Mouse (Mus musculus) embryo, embryonic 9.5 days (tissue): Measurements from ENCODE around the gene Ankrd33b.

Experiments used
- DNase-seq: peaks from one replicate; pipeline ENCODE4 v3.0.0-alpha.2; 2017; ENCODE audit errors: extremely low spot score

Gene Ankrd33b

GRCm38 (mm10) chr15:31338656-31339291 is 28.8 kb downstream of the Ankrd33b start:
- no peak for DNase-seq

- no peak for DNase-seq
Measured at GRCm38 (mm10) chr15:31337983-31338382, 29.5 kb downstream of the Ankrd33b start.

- DNase-seq, result no peak
Measured at GRCm38 (mm10) chr15:31337192-31337741, 30.3 kb downstream of the Ankrd33b start.

GRCm38 (mm10) chr15:31336685-31337084 is 30.8 kb downstream of the Ankrd33b start:
- no peak for DNase-seq

GRCm38 (mm10) chr15:31334829-31335228 is 32.7 kb downstream of the Ankrd33b start:
- no peak for DNase-seq

GRCm38 (mm10) chr15:31332541-31333163 is 34.9 kb downstream of the Ankrd33b start:
- DNase-seq, result no peak

GRCm38 (mm10) chr15:31331742-31332141 is 35.8 kb downstream of the Ankrd33b start:
- no peak for DNase-seq

GRCm38 (mm10) chr15:31328082-31328614 is 39.4 kb downstream of the Ankrd33b start:
- no peak for DNase-seq

- DNase-seq, result no peak
Measured at GRCm38 (mm10) chr15:31325660-31326354, 41.7 kb downstream of the Ankrd33b start.

- no peak for DNase-seq
Measured at GRCm38 (mm10) chr15:31324551-31324950, 43.0 kb downstream of the Ankrd33b start.

- no peak for DNase-seq
Measured at GRCm38 (mm10) chr15:31323684-31324083, 43.8 kb downstream of the Ankrd33b start.

GRCm38 (mm10) chr15:31320598-31321377 is 46.7 kb downstream of the Ankrd33b start:
- DNase-seq, result no peak

GRCm38 (mm10) chr15:31319046-31319445 is 48.5 kb downstream of the Ankrd33b start:
- no peak for DNase-seq

- DNase-seq, result no peak
Measured at GRCm38 (mm10) chr15:31318158-31318955, 49.2 kb downstream of the Ankrd33b start.

- DNase-seq, result no peak
Measured at GRCm38 (mm10) chr15:31317056-31317805, 50.3 kb downstream of the Ankrd33b start.

- peak; percentile 85 for DNase-seq
Measured at GRCm38 (mm10) chr15:31315630-31316231, 51.8 kb downstream of the Ankrd33b start.

- DNase-seq, result no peak
Measured at GRCm38 (mm10) chr15:31312001-31312400, 55.5 kb downstream of the Ankrd33b start.

- no peak for DNase-seq
Measured at GRCm38 (mm10) chr15:31309526-31309925, 58.0 kb downstream of the Ankrd33b start.

- no peak for DNase-seq
Measured at GRCm38 (mm10) chr15:31306726-31307125, 60.8 kb downstream of the Ankrd33b start.

- DNase-seq, result no peak
Measured at GRCm38 (mm10) chr15:31305181-31305580, 62.3 kb downstream of the Ankrd33b start.
